Mouse (Mus musculus) myocyte (in vitro differentiated cells): ENCODE measurements around the gene Rapgef5. TPM values are rescaled to one million over a fixed set of nuclear protein-coding genes. Genes with fewer than 3 reads are reported as not detected.

ENCODE experiments used
- H3K27me3 ChIP-seq: one replicate; pipeline ENCODE4 v1.6.1; 2011; ENCODE audit not compliant: control insufficient read depth, insufficient read depth, insufficient read length
- H3K36me3 ChIP-seq: one replicate; pipeline ENCODE4 v1.6.1; 2011; ENCODE audit not compliant: control insufficient read depth, insufficient read depth
- H3K4me2 ChIP-seq: one replicate; pipeline ENCODE4 v1.6.1; 2011; ENCODE audit warnings: low read depth, control low read depth
- H3K4me3 ChIP-seq: one replicate; pipeline ENCODE4 v1.5.1; 2011; ENCODE audit warnings: mild to moderate bottlenecking, control low read depth, moderate library complexity
- H3K79me2 ChIP-seq: one replicate; pipeline ENCODE4 v1.6.1; 2011; ENCODE audit not compliant: control insufficient read depth, insufficient read depth
- H3ac ChIP-seq: one replicate; pipeline ENCODE4 v1.6.1; 2011; ENCODE audit not compliant: control insufficient read depth, insufficient read length
- CEBPB ChIP-seq: IDR thresholded peaks from 2 replicates; pipeline ENCODE4 v1.6.1; 2011; ENCODE audit warnings: mild to moderate bottlenecking, moderate library complexity; ENCODE audit not compliant: poor library complexity, insufficient read depth, severe bottlenecking
- E2F4 ChIP-seq: IDR thresholded peaks from one replicate; pipeline ENCODE4 v1.6.1; 2011; ENCODE audit warnings: mild to moderate bottlenecking, control low read depth, moderate library complexity; ENCODE audit not compliant: insufficient read depth
- MAX ChIP-seq: IDR thresholded peaks from one replicate; pipeline ENCODE4 v1.6.1; 2011; ENCODE audit warnings: low read depth, mild to moderate bottlenecking, control low read depth
- MYOD1 ChIP-seq, 3 experiments: IDR thresholded peaks; one replicate each; pipeline ENCODE4 v1.6.1; 2011; ENCODE audit warnings: control low read depth in 2 of 3, low read depth in 2 of 3, mild to moderate bottlenecking in 2 of 3, moderate library complexity in 1 of 3; ENCODE audit not compliant: insufficient read length in 2 of 3, control insufficient read depth in 1 of 3
- MYOG ChIP-seq, 3 experiments: IDR thresholded peaks; one replicate each; pipeline ENCODE4 v1.6.1; 2011; ENCODE audit warnings: control low read depth in 2 of 3, low read depth in 2 of 3, mild to moderate bottlenecking in 2 of 3; ENCODE audit not compliant: insufficient read length in 2 of 3, control insufficient read depth in 1 of 3, insufficient read depth in 1 of 3
- POLR2A ChIP-seq: IDR thresholded peaks from one replicate; pipeline ENCODE4 v1.6.1; 2011; ENCODE audit warnings: low read depth, mild to moderate bottlenecking, control low read depth, moderate library complexity; ENCODE audit not compliant: insufficient read length
- POLR2AphosphoS2 ChIP-seq: IDR thresholded peaks from one replicate; pipeline ENCODE4 v1.6.1; 2011; ENCODE audit warnings: low read depth, control low read depth; ENCODE audit not compliant: insufficient read length
- REST ChIP-seq: IDR thresholded peaks from one replicate; pipeline ENCODE4 v1.6.1; 2011; ENCODE audit warnings: mild to moderate bottlenecking, control low read depth, moderate library complexity; ENCODE audit not compliant: insufficient read depth, insufficient read length
- SRF ChIP-seq: IDR thresholded peaks from one replicate; pipeline ENCODE4 v1.6.1; 2011; ENCODE audit warnings: low read depth; ENCODE audit not compliant: control insufficient read depth, insufficient read length
- TCF12 ChIP-seq: IDR thresholded peaks from one replicate; pipeline ENCODE4 v1.6.1; 2011; ENCODE audit warnings: mild to moderate bottlenecking, control low read depth; ENCODE audit not compliant: poor library complexity, insufficient read depth, severe bottlenecking
- TCF3 ChIP-seq: IDR thresholded peaks from one replicate; pipeline ENCODE4 v1.6.1; 2011; ENCODE audit warnings: low read depth, control low read depth; ENCODE audit not compliant: insufficient read length
- USF1 ChIP-seq: IDR thresholded peaks from one replicate; pipeline ENCODE4 v1.6.1; 2011; ENCODE audit warnings: low read depth, mild to moderate bottlenecking, control low read depth, moderate library complexity
- polyA plus RNA-seq: library from polyadenylated mRNA; unstranded; fragments of >200 nt; fragmentation: generic; extraction: Trizol; gene quantifications from one replicate; pipeline ENCODE4 v1.2.1, GENCODE M21; 2012; ENCODE audit warnings: missing spikeins

The Rapgef5 gene
- polyA plus RNA-seq, 1 experiment: 0.01 TPM

- no peaks in the 10 kb centered on the region for H3K79me2 ChIP-seq
- no peak for TF ChIP-seq TCF12
- TF ChIP-seq REST: no peak
- no peak for TF ChIP-seq MAX
- no peak for TF ChIP-seq TCF3
- no peak for TF ChIP-seq POLR2AphosphoS2
Measured at GRCm38 (mm10) chr12:117756010-117756409, 239.7 kb downstream of the Rapgef5 start.

GRCm38 (mm10) chr12:117760373-117760772 lies 244.1 kb downstream of the Rapgef5 start:
- Histone ChIP-seq H3K4me2 (no peak overlapping the region), H3K36me3 (no peaks in the 10 kb centered on the region), H3K4me3 (no peak overlapping the region), H3ac (no peak overlapping the region), H3K27me3 (no peaks in the 10 kb centered on the region), H3K79me2 (no peaks in the 10 kb centered on the region)
- TF ChIP-seq TCF12 (no peak), TCF3 (no peak), USF1 (no peak)

More at GRCm38 (mm10) chr12:117756010-117756409, 239.7 kb downstream of the Rapgef5 start:
- Histone ChIP-seq H3K4me3 (no peak overlapping the region), H3K4me2 (no peak overlapping the region), H3ac (no peak overlapping the region), H3K27me3 (no peaks in the 10 kb centered on the region), H3K36me3 (no peaks in the 10 kb centered on the region)

GRCm38 (mm10) chr12:117760846-117761245 lies 244.6 kb downstream of the Rapgef5 start:
- no peak for TF ChIP-seq CEBPB
- no peak for TF ChIP-seq REST
- TF ChIP-seq TCF12: no peak
- TF ChIP-seq MYOG (IDR thresholded peaks at IDR 0.05; ENCODE audit: control insufficient read depth in 1 of 3, insufficient read depth in 1 of 3, insufficient read length in 2 of 3, low read depth in 2 of 3): no peak
- no peak for TF ChIP-seq TCF3
- no peak for TF ChIP-seq POLR2AphosphoS2
- no peak for TF ChIP-seq MYOD1 (IDR thresholded peaks at IDR 0.05; ENCODE audit: control insufficient read depth in 1 of 3, insufficient read length in 2 of 3, low read depth in 2 of 3)
- TF ChIP-seq MAX: no peak
- no peak for TF ChIP-seq POLR2A
- TF ChIP-seq USF1: no peak
- TF ChIP-seq SRF: no peak
- TF ChIP-seq E2F4: no peak
- Histone ChIP-seq H3K79me2 (no peaks in the 10 kb centered on the region), H3K4me2 (no peak overlapping the region), H3ac (no peak overlapping the region), H3K4me3 (no peak overlapping the region), H3K36me3 (no peaks in the 10 kb centered on the region), H3K27me3 (no peaks in the 10 kb centered on the region)

GRCm38 (mm10) chr12:117761698-117762097 lies 245.4 kb downstream of the Rapgef5 start:
- H3ac ChIP-seq: no peak overlapping the region

GRCm38 (mm10) chr12:117763247-117763646 lies 247.0 kb downstream of the Rapgef5 start:
- no peaks in the 10 kb centered on the region for H3K27me3 ChIP-seq
- no peak overlapping the region for H3K4me2 ChIP-seq
- H3K4me3 ChIP-seq: no peak overlapping the region
- H3K79me2 ChIP-seq: no peaks in the 10 kb centered on the region
- TF ChIP-seq TCF3 (no peak), E2F4 (no peak), MAX (no peak), USF1 (no peak), MYOD1 (IDR thresholded peaks at IDR 0.05; ENCODE audit: control insufficient read depth in 1 of 3, insufficient read length in 2 of 3, low read depth in 2 of 3) (no peak), CEBPB (no peak), TCF12 (no peak), REST (no peak), MYOG (IDR thresholded peaks at IDR 0.05; ENCODE audit: control insufficient read depth in 1 of 3, insufficient read depth in 1 of 3, insufficient read length in 2 of 3, low read depth in 2 of 3) (no peak), POLR2AphosphoS2 (no peak)
- H3K36me3 ChIP-seq: no peaks in the 10 kb centered on the region
- no peak overlapping the region for H3ac ChIP-seq

More at GRCm38 (mm10) chr12:117761698-117762097, 245.4 kb downstream of the Rapgef5 start:
- TF ChIP-seq REST (no peak), CEBPB (no peak), SRF (no peak), POLR2AphosphoS2 (no peak), USF1 (no peak), MYOG (IDR thresholded peaks at IDR 0.05; ENCODE audit: control insufficient read depth in 1 of 3, insufficient read depth in 1 of 3, insufficient read length in 2 of 3, low read depth in 2 of 3) (no peak), TCF12 (no peak), E2F4 (no peak), POLR2A (no peak), MYOD1 (IDR thresholded peaks at IDR 0.05; ENCODE audit: control insufficient read depth in 1 of 3, insufficient read length in 2 of 3, low read depth in 2 of 3) (no peak), TCF3 (no peak), MAX (no peak)
- H3K36me3 ChIP-seq: no peaks in the 10 kb centered on the region
- H3K4me3 ChIP-seq: no peak overlapping the region
- H3K27me3 ChIP-seq: no peaks in the 10 kb centered on the region
- no peak overlapping the region for H3K4me2 ChIP-seq
- H3K79me2 ChIP-seq: no peaks in the 10 kb centered on the region

- no peaks in the 10 kb centered on the region for H3K79me2 ChIP-seq
- no peak overlapping the region for H3K4me2 ChIP-seq
- no peaks in the 10 kb centered on the region for H3K27me3 ChIP-seq
- no peak overlapping the region for H3ac ChIP-seq
- H3K36me3 ChIP-seq: no peaks in the 10 kb centered on the region
- H3K4me3 ChIP-seq: no peak overlapping the region
- no peak for TF ChIP-seq E2F4
- TF ChIP-seq POLR2A: no peak
- TF ChIP-seq MAX: no peak
- no peak for TF ChIP-seq TCF3
- TF ChIP-seq REST: no peak
- no peak for TF ChIP-seq MYOD1 (IDR thresholded peaks at IDR 0.05; ENCODE audit: control insufficient read depth in 1 of 3, insufficient read length in 2 of 3, low read depth in 2 of 3)
- TF ChIP-seq POLR2AphosphoS2: no peak
- no peak for TF ChIP-seq TCF12
- no peak for TF ChIP-seq CEBPB
- TF ChIP-seq MYOG (IDR thresholded peaks at IDR 0.05; ENCODE audit: control insufficient read depth in 1 of 3, insufficient read depth in 1 of 3, insufficient read length in 2 of 3, low read depth in 2 of 3): no peak
- no peak for TF ChIP-seq SRF
- no peak for TF ChIP-seq USF1
Measured at GRCm38 (mm10) chr12:117764839-117765238, 248.6 kb downstream of the Rapgef5 start.
